Mouse (Mus musculus) left cerebral cortex, postnatal 4 days (tissue): ENCODE results near the gene Ndufa8. TPM values are rescaled to one million over a fixed set of nuclear protein-coding genes. Genes with fewer than 3 reads are reported as not detected.

Experiments used
- DNase-seq: peaks from one replicate; pipeline ENCODE4 v3.0.0-alpha.2; 2022
- intact Hi-C: fragments of 180-260 bp; cut with DNase I; formaldehyde crosslinking; loops from one replicate; pipeline ENCODE4 v1.15.1; 2025
- total RNA-seq, 2 experiments: library from RNA; stranded (reverse); gene quantifications; 2 replicates each; pipeline ENCODE4 v1.2.3; 2021

Gene Ndufa8
- total RNA-seq, result 100 to 1,000 TPM; 136 to 151 TPM

DNA sequence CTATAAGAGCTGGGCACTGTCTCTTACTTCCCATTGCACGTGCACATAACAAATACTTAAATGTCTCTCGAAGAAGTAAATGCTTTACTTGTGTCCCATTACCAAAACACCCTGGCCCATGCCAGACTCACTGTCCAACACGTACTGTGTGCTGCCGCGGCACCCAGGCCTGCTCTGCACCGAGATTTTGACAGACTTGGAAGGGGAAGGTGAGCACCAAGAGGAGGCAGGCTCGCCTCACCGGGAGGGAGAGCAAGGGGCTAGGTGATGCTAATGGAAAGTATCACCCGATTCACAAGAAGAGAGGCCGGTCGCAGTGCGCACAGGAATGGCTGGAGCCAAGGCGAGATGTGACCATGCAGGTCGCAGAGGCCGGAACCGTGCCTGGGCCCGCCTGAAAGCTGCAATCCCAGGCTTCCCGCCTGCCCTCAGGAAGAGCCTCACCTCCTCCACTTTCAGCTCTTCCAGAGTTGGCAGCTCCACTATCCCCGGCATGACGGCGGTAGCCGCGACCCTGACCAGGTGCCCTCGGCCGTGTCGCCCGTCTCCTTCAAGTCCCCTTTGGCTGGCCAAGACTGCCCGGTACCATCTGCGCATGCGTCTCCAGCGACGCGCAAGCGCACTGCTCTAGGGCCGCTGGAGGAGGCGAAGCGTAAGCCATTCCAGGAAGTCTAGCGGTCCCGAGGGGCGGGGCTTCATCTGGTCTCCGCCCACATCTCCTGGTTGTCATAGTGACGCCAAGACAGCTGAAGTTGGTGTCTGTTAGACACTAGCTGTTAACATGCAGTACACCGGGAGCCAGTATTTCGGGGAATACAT is at the start of gene Ndufa8, which contains the start of gene Morn5:
Gene Ndufa8 (minus strand): TSS at position 659 of the 819 bp plus-strand sequence.
Gene Morn5 (plus strand): TSS at position 711 of the 819 bp plus-strand sequence.
- intact Hi-C loops, result no loop called here
- peak; percentile 98 for DNase-seq

DNA sequence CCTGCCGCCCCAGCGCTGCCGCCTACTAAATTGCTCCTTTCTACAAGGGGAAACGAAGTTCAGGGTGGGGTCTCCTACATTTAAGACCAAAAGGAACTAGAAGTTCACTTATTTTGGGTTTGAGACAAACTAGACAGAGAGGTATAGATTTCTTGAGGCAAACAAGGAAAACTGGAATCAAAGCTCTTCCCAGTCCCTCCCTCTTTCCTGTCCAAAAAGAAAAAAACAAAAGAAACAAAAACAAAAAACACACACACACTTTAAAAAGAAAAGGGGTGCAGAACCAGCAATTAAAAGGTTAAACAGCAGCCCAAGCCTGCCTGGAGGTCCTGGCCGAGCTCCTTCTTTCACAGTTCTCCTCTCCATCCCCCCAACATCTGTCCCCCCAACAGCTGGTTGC is 48.8 kb upstream of the Ndufa8 start:
- intact Hi-C loops, result no loop called here
- no peak for DNase-seq

DNA sequence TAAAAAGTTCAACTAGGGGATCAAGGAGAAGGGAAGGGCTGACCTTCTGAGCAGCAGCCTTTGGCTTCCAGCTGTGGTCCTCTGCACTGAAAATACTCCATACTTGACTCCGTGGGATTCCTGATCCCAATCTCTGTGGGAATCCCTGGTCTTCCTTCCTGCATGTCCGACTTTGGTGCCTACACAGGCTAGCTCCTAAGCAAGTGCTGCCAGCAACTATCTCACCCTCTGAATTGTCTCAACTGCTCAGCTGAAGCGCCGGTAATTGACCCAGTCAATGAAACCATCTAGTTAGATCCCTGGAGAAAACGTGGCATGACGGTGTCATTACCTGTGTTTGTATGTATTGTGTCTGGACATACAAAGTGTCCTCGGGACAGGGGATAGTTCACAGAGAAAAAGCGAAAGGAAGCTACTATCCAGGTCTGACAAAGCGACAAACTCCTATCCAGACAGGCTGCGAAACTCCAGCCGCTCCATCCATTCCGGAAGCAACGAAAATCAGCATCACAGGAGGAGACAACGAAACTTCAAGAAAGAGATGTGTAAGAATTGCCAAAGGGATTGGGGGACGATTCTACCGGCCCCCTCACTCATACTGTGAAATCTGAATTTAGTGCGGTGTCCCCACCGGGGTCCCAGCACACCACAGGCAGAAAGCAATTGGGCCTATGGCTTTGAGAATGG is 48.1 kb upstream of the Ndufa8 start:
- intact Hi-C loops, result no loop called here
- DNase-seq, result no peak

DNA sequence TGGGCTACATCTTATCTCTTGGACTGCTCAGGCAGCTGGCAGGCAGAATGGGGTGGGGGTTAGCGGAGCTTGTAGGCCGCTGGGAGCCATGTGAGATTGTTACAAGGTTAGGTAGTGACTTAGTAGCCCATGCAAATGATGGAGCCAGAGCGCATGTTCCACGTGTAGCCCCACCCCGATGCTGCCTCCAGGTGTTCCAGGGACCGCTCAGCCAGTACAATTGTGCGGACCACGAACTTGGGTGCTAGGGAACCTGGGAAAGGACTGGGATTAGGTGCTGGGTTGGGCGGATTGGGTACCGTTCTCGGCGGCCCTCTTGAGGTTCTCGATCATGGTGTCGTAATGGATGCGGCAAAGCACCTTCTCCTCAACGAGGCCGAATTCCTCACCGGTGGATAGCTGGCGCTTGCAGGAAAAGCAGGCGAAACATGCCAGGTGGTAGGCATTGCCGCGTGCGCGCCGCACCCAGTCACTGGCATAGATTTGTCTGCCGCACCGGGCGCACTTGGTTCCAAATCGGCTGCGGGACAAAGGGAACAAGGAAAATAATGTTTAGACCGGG is 44.8 kb upstream of the Ndufa8 start:
- intact Hi-C loops, result no loop called here
- no peak for DNase-seq

DNA sequence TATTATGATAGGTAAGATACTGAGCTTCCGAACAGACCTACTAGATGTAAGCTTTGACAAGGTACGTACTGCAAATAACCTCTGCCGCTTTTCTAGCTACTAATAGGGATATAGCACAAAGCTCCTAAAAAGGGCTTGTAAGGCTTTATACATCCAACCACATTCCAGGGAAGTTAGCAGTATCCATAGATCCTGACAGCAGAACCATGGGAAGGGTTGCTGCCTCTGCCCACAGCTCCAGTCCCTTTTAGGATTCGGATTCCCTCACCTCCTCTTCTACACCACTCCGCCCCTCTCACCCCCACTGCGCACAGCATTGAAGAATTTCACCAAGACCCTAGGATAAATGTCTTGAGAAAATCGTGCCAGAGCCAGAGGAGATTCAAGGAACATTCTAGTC is 44.1 kb upstream of the Ndufa8 start:
- no peak for DNase-seq
- intact Hi-C loops, result no loop called here

DNA sequence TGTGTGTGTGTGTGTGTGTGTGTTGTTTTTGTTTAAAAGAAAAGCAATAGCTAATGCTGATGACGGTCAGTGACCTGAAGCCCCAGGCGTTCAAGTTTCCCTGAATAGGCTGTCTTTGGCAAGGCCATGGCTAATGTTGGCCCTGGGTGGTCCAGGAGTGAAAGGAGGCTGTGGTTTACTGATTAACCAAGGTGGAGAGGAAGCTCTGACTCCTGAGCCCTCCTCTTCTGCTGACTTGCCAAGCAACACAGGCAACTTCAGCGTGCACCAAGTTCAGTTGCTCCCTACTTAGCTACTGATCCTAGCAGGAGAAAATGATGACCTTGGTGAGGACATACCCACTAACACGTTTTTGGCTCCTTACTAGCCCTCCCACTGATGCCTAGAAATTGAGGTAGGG is 43.5 kb upstream of the Ndufa8 start:
- DNase-seq, result no peak
- intact Hi-C loops, result no loop called here

DNA sequence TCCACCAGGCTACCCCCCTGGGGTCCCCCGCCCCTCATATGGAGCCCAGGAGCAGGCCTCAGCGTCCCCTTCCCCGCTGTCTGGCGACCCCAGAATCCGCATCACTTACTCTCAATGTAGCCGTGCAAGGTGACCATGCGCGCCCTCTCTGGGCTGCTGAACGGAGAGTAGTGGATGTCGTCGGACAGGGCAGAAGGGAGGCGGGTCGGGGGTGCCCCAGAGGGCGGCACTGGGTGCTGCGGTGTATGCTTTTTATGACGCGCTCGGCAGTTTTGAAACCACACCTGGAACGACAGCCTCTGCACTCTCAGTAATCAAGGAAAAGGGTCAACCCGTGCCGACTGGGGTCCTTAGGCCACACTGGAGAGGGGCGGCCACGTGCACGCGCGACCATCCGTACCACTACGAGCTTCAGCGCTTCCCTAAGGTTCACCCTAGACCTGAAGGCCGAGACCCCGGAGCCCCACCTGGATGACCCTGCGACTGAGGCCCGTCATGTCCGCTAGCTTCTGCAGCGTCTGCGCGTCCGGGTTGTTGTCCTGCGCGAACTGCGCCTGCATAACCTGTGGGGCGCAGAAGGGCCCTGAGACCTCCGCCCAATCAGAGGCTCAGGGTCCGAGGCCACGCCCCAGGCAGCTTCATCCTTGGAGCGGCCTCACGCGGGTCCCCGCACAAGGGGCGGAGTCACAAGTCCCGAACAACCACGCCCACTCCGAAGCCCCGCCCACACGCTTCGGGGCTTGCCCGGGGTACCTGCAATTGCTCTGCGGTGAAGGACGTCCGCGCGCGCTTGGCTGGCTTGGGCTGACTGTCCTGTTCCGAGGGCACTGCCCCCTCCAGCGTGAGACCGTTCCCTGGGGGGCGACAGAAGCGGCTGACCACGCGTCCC is 41.9 kb upstream of the Ndufa8 start:
- peak; percentile 62 for DNase-seq
- intact Hi-C loops, result no loop called here

DNA sequence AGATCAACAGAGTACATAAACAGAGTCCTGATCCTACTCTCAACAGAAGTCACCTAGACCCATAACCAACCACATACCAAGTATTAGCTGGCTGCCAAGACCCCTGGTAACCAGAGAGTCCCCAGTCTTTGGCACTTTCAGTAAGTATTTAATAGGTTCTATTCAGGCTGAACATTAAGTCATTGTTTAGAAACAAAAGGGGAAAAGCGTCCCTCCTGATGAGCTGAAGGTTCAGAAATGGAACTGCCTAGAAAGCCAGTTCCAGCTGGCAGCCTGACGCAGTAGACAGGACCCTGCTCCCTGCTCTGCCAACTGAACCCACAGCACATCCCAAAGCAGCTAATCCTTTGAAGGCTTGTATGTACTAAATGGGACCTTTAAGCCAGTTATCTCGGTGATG is 40.0 kb upstream of the Ndufa8 start:
- intact Hi-C loops, result no loop called here

DNA sequence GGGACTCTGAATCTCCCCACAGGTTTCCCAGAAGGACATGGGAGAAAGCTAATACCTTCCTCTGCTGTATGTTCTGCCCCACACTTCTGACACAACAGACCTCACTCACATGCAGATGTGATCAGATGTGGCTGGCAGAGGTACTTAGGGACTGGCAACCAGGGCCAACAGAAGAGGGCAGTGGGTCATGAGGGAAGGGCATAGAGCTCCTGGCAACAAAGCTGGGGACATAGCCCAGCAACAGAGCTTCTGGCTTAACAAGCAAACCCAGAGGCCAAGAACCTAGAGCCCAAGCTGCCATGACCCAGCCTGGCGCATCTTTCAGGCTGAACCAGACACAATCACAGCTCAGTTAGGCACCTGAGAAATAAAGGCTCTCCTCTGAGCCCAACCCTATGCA is 35.8 kb upstream of the Ndufa8 start:
- DNase-seq, result no peak
- intact Hi-C loops, result no loop called here

More for the DNA sequence above, 40.0 kb upstream of the Ndufa8 start:
- DNase-seq, result no peak

DNA sequence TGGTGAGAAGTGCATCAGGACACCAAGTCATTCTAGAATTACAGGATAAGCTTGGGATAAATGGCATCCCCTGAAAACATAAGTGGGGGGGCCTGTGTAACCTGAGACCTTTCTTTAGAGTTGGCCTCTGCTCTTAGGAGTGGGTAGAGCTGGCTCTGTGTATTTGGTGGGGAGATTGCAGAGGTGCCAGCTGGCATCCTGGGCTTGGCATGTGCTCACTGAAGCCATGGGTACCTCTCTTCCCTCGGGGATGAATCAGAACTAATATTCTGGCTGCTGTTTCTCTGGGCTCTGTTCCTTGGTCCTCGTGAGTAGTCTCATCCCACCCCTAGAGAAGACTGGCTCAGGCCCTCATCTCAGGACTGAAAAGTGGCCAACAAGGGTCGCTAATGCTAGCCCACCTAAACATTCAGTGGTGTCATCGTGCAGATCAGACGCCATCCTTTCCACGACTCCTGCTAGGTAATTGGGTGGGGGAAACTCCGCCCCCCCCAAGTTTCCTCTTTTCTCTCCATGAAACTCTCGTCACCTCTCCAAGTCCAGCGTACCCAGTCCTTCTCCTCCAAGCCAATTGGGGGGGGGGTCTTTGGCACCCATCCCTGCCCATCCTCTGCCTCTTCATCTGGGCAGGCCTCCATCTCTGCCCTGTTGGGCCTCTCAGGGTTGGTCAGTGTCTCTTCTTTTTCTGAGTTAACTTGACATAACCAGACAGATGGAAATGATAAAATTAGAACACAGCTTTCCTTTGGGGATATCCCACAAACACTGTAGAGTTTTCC is 33.8 kb upstream of the Ndufa8 start:
- intact Hi-C loops, result no loop called here
- peak; percentile 64 for DNase-seq

DNA sequence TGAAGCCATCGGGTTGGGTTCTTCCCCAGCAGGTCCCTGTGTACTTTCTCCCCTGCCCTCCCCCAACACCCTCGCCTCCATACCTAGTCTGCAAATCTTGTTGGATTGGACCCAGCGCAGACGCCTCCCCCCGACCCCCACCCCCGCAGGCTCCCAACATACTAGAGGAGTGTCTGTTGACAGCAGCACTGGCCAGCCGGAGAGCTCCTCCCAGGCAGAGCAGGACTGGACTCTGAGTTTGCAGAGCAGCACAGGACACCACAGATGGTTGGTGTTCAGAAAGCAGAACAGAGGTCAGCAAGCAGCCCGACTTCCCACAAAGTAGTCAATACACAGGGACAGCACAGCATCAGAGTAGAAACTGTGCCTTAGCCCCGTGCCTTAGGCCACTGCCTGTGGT is 32.2 kb upstream of the Ndufa8 start:
- no peak for DNase-seq
- intact Hi-C loops, result no loop called here

DNA sequence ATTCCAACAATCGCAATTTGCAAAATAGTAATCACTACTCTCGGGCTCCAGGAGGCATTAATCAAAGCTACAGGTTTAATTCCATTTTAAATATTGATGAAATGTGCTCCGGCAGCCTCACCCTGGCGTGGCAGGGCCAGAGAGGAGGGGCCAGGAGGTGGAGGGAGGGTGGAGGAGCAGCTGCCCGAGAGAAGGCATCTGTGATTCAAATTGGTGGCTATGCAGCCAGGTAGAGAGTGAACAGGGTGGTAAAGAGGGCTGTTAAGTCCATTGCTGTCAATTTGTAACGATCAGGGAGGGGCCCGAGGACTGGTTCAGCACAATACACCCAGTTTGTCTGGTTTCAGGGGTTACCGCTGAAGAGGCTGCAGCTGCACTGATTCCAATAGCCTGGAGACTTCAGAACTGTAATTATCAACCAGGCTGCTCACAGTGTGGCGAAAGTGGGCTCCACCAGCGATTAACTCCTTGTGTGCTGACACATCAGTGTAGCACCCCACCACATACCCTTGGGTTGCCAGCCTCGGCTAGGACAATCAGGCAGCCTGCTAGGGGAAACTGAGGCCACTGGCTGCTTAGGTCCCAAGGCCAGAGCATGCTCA is 28.1 kb upstream of the Ndufa8 start:
- intact Hi-C loops, result no loop called here

DNA sequence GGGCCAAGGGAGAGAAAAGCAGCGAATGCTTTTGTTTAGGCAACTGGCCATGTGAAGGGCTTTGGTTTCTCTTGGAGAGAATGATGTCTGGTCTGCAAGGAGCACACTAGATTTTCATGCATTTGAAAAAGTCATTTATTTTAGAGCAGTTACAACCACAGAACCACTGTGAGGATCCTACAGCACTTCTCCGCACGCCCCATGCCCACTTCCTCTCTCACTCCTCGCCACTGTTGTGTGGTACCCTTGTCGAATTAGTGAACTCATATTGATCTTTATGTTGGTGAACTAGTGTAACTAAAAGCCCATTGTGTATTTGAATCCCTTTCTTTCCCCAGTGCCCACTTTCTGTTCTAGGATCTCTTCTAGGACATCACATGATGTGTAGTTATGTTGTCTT is 26.0 kb upstream of the Ndufa8 start:
- intact Hi-C loops, result no loop called here
- no peak for DNase-seq

More for the DNA sequence above, 28.1 kb upstream of the Ndufa8 start:
- DNase-seq, result no peak

DNA sequence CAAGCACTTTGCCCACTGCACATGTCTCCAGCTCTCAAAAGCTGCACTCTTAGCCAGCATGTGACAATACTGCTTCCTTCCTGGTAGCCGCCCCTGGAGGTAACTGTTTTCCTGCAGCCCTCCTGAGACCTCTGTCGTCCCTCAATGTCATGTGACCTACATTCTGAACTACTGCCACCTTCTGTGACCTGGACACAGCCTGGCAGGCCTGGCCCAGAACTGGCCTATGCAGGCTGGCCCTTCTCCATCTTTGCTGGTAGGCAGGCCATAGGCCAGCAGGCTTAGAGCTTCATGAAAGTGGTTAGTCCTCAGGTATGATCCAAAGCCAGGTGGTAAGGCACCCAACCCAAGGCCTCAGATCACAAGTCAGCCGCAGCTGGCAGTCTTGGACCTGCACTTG is 24.6 kb upstream of the Ndufa8 start:
- DNase-seq, result no peak
- intact Hi-C loops, result no loop called here

DNA sequence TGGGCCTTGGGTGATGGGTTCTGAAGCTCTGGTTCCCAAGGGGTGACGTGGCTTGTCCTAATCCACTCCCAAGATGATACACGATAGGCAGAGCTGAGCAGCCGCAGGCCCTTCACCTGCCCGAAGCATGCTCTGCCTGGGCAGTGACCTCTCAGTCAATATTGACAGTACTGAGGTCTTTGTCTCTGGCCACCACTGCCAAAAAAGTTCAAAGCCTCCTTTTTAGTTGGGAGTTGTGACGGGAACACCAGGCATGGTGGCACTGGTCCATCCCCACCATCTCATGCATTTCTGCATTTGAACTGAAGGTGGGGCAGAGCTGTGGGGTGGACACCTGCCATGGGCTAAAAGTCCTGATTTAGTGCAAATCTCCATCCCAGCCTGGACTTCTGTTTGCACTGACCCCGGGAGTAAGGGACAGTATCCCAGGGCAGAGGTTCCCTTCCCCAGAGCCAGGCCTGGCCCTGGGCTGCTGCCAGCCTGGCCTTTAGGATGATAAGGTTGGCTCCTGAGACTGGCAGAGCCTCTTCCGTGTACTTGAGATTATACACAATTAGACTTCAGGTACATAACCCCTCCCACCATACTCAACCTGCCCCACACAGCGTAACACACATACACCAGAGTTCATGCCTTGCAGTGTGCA is 22.6 kb upstream of the Ndufa8 start:
- DNase-seq, result no peak
- intact Hi-C loops, result no loop called here

DNA sequence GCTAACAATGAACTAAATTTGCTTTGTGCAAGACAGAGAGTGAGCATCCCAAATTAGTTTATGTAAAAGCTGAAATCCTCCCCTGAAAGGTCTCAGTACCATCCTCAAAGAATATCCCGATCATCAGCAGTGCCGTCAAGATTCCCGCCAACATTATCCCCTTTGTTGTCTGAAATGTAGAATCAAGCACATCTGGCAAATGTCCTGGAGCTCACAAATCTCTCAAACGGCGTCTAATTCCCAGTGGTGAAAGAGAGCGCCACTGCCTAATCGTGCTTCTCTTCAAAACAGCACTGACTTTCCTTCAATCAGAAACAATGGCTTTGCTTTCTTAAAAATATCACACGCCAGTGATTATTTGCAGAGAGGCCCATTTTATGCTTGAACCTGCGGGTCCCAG is 17.9 kb upstream of the Ndufa8 start:
- no peak for DNase-seq
- intact Hi-C loops, result no loop called here

DNA sequence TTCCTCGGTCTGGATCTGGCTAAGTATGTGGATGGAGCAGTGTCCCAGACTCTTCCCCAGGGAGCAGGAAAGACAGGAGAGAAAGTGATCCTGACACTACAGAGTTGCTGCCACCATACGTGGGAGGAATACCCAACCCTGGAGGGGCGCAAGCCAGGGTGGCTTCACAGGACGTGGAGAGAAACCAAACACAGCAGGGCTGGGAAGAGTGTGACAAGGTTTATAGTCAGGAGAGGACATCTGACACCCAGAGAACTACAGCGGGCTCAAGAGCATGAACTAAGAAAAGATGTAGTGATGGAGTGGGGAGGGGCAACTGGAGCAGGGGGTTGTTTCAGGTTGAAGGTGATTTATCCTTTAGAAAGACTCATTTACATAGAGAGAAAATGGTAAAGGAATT is 12.2 kb upstream of the Ndufa8 start:
- intact Hi-C loops, result no loop called here
- DNase-seq, result no peak

DNA sequence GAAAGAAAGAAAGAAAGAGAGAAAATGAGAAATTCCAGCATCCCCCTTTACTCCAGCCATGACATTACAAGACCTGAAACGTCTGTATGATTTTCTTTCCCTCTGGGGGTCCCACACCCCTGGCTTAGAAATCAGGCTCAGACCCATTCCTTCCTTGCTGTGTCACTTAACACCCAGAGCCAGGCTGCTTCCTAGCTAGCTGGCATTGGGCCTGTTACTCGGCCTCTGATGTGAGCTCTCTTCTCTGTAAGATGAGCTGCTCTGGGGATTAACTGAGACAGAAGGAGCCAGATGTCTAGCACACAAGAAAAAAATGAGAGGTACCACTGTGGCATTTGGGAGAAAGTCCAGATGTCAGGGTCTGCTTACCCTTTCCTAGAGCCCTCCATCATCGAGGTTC is 7.0 kb upstream of the Ndufa8 start:
- DNase-seq, result no peak
- intact Hi-C loops, result no loop called here

DNA sequence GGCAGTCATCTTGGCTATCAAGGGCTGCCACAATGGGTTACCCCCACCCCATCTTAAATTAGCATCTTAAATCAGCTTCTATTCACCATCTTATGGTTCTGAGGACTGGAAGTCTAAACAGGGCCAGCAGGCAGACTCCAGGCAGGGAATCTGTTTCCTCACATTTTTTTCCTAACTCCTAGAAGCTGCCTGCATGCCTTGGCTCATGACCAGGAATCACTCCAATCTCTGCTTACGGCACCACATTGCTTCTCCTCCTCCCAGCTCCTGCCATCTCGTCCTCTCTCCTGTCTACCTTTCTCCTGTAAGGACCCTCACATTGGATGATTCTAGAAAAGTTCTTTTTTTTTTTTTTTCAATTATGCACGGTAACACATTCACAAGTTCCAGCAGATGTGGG is 4.0 kb upstream of the Ndufa8 start:
- no peak for DNase-seq
- intact Hi-C loops, result no loop called here
